Mouse (Mus musculus) forebrain, embryonic 10.5 days (tissue): ENCODE data around the gene Alg1. TPM values are rescaled to one million over a fixed set of nuclear protein-coding genes. Genes with fewer than 3 reads are reported as not detected.
"Not testable (repeated sequence)": the region's sequence is repeated elsewhere in the genome, so short reads cannot be mapped to it uniquely, and the experiment has no call there.

Experiments used
- DNase-seq: peaks from one replicate; pipeline ENCODE4 v3.0.0-alpha.2; 2017; ENCODE audit warnings: low spot score; ENCODE audit errors: extremely low spot score
- H3K27ac ChIP-seq: fragments of 300-500 bp; sonication (generic); 2 replicates; pipeline ENCODE4 v1.5.1; 2016; ENCODE audit warnings: mild to moderate bottlenecking
- H3K27me3 ChIP-seq: fragments of 300-500 bp; sonication (generic); 2 replicates; pipeline ENCODE4 v1.6.1; 2016; ENCODE audit warnings: mild to moderate bottlenecking; ENCODE audit not compliant: poor library complexity, severe bottlenecking
- H3K36me3 ChIP-seq: fragments of 300-500 bp; sonication (generic); replicated peaks from 2 replicates; pipeline ENCODE4 v1.6.1; 2016; ENCODE audit warnings: mild to moderate bottlenecking, moderate library complexity
- H3K4me1 ChIP-seq: fragments of 300-500 bp; sonication (generic); 2 replicates; pipeline ENCODE4 v1.6.1; 2016
- H3K4me3 ChIP-seq: fragments of 300-500 bp; sonication (generic); 2 replicates; pipeline ENCODE4 v1.5.1; 2016; ENCODE audit warnings: mild to moderate bottlenecking, moderate library complexity
- H3K9me3 ChIP-seq: fragments of 300-500 bp; sonication (generic); 2 replicates; pipeline ENCODE4 v1.6.1; 2016; ENCODE audit warnings: mild to moderate bottlenecking, moderate library complexity
- WGBS: fragments of 180-500 bp; shearing (Covaris S2); methylation state at CpG from one replicate; pipeline ENCODE4 v1.1.7; 2016; 5-methylcytosine and 5-hydroxymethylcytosine counted together
- polyA plus RNA-seq: library from polyadenylated mRNA; unstranded; fragments of >200 nt; fragmentation: Nextera tagmentation; extraction: Ambion mirVana; gene quantifications from 2 replicates; pipeline ENCODE4 v1.2.1, GENCODE M21; 2016

Gene Alg1
- polyA plus RNA-seq, 1 experiment from 2014 or later: 24.7 TPM

DNA sequence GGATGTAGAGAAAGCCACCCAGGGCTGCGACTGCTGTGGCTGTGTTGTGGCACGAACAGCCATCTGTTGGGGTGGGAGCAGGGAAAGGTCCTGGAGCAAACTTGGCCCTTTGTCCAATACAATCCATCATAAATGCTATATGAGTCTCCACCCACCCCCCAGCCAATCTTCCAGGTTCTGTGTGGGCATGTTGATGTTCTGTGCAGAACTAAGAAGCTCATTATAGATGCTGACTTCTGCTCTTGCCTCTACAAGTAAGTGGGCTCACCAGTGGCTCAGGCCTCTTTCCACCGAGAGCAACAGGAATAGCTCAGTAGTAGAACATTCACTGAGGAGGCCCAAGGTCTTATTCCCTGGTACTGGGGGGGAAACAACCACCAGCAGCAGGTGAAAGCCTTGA is 21.3 kb upstream of the Alg1 start:
- no peak for DNase-seq
- Histone ChIP-seq H3K27ac (no peak overlapping the region), H3K4me3 (no peak overlapping the region), H3K4me1 (no peaks in the 10 kb centered on the region), H3K9me3 (no peaks in the 10 kb centered on the region), H3K36me3 (no peaks in the 10 kb centered on the region), H3K27me3 (no peaks in the 10 kb centered on the region)
- 83% methylated on average over 3 of the region's 3 CpGs for WGBS

DNA sequence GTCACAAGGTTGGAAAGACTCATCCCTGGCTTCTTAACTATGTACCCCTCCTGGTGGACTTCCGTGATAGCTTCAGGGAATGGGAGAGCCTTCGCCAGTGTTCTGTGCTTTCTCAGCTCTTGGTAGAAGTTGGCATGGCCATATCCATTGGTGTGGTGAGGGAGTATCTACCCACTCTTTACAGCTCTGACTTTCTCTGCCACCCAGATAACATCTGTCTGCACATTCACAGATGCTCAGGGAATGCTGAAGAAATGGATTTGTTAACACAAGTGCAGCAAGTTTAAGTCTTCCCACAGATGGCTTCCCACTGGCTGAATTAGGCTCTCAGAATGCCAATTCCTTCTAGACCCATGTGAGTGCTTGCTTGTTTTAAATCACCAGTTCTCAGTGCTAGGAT is 19.3 kb upstream of the Alg1 start:
- Histone ChIP-seq H3K4me3 (no peak overlapping the region), H3K27me3 (no peaks in the 10 kb centered on the region), H3K27ac (no peak overlapping the region), H3K9me3 (no peaks in the 10 kb centered on the region), H3K4me1 (no peaks in the 10 kb centered on the region), H3K36me3 (no peaks in the 10 kb centered on the region)
- DNase-seq: no peak
- 87% methylated on average over 2 of the region's 2 CpGs for WGBS

DNA sequence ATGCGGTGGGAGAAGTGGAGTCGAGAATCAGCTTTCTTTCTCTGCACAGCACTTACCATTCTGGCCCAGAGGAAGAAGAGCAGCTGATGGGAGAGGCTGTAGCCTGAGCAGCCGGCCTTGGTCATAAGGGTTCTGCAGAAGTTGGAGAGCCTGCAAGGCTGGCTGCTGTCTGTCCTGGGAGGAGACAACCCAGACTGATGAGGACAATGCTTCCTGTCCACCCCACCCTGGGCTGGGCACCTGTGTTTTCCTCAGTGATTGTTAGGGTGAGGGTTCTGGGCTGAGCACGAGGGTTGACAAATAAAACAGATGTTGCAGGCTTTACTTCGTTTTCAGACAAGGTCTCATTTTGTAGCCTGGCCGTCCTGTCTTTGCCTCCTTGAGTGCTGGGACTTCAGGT is 16.7 kb upstream of the Alg1 start:
- H3K9me3 ChIP-seq: no peaks in the 10 kb centered on the region
- no peak for DNase-seq
- H3K36me3 ChIP-seq: no peaks in the 10 kb centered on the region
- 81% methylated on average over 6 of the region's 6 CpGs for WGBS
- no peaks in the 10 kb centered on the region for H3K27me3 ChIP-seq
- H3K4me3 ChIP-seq: no peak overlapping the region
- H3K4me1 ChIP-seq: no peaks in the 10 kb centered on the region
- no peak overlapping the region for H3K27ac ChIP-seq

DNA sequence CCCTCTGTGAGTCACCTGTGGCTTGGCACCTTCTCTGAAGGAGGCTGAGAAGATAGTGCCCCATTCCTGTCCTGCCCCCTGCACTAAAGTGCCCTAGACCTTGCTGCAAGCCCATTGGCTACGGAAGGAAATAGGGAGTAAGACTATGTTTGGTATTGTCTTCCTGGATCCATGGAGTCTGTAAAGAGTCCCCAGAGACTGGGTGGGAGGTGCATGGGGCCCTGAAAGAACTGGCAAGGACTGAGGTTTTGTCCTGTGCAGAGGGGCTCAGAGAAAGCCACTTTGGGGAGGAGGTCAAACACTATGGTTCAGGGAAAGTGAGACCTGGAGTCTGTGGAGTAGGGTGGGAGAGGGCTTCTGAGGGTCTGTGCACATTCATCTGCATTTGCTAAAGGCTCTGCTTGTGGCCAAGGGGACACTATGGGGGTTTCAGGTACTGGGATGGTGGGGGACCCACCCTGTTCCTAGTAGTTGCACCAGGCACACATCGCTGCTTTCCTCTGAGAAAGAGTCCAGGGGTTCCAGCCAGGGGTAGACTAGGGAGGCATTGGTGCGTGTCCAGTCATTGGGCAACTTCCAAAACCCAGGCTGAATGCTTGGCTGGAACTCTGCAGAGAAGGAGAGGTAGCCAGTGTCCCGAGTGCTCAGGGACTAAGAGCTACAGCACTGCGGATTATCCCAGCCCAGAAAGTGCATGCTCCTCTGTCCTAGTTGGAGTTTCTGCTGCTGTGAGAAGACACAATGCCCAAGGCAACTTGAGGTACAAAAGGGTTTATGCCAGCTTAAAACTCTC is 15.9 kb upstream of the Alg1 start:
- no peak overlapping the region for H3K4me3 ChIP-seq
- H3K36me3 ChIP-seq: no peaks in the 10 kb centered on the region
- no peak for DNase-seq
- WGBS: 63% methylated on average over 5 of the region's 5 CpGs
- no peaks in the 10 kb centered on the region for H3K4me1 ChIP-seq
- no peaks in the 10 kb centered on the region for H3K9me3 ChIP-seq
- H3K27me3 ChIP-seq: no peaks in the 10 kb centered on the region
- no peak overlapping the region for H3K27ac ChIP-seq

DNA sequence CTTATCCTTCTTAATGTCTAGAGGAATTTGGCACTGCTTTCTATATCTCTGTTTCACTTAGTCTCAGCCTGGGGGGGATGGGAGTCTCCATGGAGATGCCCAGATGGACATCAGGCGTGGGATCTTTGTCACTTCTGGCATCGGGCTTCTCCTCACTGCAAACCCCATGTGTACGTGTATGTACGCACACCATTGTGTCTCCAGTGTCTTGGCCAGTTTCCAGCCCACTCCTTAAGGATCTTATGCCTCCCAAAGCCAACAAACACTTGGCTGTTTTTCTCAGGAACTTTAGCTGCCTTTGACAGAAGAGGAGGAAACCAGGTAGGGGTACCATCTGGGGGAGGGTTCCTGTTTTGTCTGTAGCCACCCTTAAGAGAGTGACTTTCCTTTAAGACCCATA is 12.0 kb upstream of the Alg1 start:
- Histone ChIP-seq H3K36me3 (no peaks in the 10 kb centered on the region), H3K27ac (no peak overlapping the region), H3K4me1 (no peaks in the 10 kb centered on the region), H3K9me3 (no peaks in the 10 kb centered on the region), H3K4me3 (no peak overlapping the region), H3K27me3 (no peaks in the 10 kb centered on the region)
- 85% methylated on average over 4 of the region's 4 CpGs for WGBS
- DNase-seq: no peak

DNA sequence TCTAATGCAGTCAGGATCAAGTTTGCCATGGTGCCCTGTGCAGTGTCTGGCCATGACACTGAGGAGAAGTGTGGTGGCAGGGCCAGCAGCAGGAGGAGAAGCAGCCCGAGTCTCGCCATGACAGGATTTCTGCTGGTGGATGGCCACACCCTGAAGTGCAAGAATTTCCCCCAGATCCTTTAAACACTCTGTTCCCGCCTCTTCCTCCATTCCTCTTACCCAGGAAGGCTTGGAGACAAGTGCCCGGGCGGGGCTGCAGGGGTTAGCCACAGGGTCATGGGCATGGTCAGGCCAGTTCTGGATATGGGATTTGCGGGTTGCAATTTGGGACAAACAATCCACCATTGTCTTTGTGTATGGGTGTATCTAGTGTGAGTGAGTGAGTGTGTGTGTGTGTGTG is 11.3 kb upstream of the Alg1 start, which contains the start of gene AU021092:
TSS of gene AU021092 (minus strand) at position 160 of the 400 bp plus-strand sequence.
- no peaks in the 10 kb centered on the region for H3K36me3 ChIP-seq
- no peaks in the 10 kb centered on the region for H3K9me3 ChIP-seq
- WGBS: 80% methylated on average over 6 of the region's 6 CpGs
- no peaks in the 10 kb centered on the region for H3K4me1 ChIP-seq
- no peak within 1 kb of the TSS for H3K27ac ChIP-seq
- no peak for DNase-seq
- no peaks in the 10 kb centered on the region for H3K27me3 ChIP-seq
- H3K4me3 ChIP-seq: no peak within 1 kb of the TSS

DNA sequence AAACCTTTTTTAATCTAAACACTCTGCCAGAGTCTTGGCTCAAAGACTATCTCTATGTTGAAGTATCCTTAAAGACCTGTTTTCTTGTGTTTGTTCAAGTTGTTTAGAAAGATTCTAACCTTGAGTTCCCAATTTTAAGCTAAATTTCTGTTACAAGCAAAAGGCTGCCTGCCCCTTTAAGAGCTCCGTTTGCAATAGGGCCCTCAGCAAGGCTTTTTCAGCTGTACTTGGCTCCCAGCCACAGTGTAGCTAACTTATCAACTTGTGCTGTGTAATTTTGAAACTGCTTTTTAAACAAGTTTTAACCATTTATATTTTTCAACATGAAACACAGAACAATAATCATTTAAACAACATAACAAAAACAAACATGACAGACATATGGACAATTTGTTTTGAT is 6.9 kb upstream of the Alg1 start:
- not testable (repeated sequence) for H3K36me3 ChIP-seq, H3K27me3 ChIP-seq, H3K4me1 ChIP-seq, H3K9me3 ChIP-seq, DNase-seq, H3K27ac ChIP-seq, H3K4me3 ChIP-seq
- 28% methylated on average over 1 of the region's 1 CpGs for WGBS

DNA sequence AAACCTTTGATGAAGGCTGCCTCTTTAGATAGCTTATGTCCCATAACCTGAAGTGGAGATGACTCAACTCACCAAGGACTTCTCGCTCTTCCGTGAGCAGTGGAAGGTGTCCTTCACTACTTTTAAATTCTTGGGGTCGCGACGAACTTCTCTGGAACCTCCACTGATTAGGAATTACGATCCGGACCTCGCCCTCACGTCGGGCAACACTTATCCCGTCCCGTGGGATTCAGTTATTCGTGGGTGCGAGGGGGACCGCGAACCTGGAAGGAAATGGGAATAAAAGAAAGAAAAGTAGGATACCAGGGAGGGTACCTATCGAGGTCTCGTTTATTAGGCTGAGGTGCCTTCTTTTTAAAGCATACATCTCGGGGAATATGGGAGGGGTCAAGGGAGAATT is 5.9 kb upstream of the Alg1 start:
- H3K4me3 ChIP-seq, H3K4me1 ChIP-seq, DNase-seq, H3K27me3 ChIP-seq, H3K27ac ChIP-seq, H3K9me3 ChIP-seq, H3K36me3 ChIP-seq: not testable (repeated sequence)
- WGBS: 85% methylated on average over 19 of the region's 19 CpGs

DNA sequence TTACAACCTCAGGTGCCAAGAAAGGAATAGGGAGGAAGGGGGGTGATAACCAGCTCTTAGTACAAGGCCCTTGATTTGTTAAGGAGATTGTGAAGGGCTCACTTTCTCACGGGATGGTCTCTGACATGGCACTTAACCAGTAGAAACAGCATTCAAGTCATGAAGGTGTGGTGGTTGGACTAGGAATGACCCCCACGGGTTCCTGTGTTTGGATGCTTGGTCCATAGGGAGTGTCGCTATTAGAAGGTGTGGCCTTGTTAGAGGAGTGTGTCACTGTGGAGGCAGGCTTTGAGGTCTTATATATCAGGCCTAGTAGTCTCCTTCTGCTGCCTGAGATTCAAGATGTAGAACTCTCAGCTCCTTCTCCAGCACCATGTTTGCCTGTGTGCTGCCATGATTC is 5.3 kb upstream of the Alg1 start:
- not testable (repeated sequence) for H3K4me3 ChIP-seq, DNase-seq, H3K27ac ChIP-seq, H3K4me1 ChIP-seq, H3K36me3 ChIP-seq, H3K27me3 ChIP-seq, H3K9me3 ChIP-seq
- 80% methylated on average over 3 of the region's 3 CpGs for WGBS

DNA sequence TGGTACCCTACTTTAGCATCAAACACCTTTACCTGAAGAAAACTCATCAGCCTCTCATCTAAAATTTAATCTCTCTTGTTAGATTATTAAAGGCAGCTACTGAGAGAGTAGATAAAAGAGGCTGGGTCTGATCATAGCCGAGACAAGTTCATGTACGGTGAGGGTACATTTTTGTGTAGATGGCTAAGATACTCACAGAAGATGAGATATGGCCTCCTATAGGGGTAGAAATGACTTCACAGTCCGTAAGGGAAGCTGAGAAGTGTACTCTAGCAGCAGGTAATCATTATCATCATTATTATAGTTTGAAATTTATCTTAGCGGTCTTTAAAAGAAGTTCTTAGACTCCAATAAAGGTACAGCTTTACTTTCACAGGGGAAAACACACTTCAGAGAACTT is 439 bp upstream of the Alg1 start:
- WGBS: 71% methylated on average over 4 of the region's 4 CpGs
- DNase-seq: no peak
- peak overlapping the region; percentile 84 for H3K27ac ChIP-seq
- H3K4me1 ChIP-seq: peaks cover 16% of the 10 kb centered on the region
- peak overlapping the region; percentile 91 for H3K4me3 ChIP-seq
- no peaks in the 10 kb centered on the region for H3K9me3 ChIP-seq
- H3K27me3 ChIP-seq: no peaks in the 10 kb centered on the region
- peaks cover 6% of the 10 kb centered on the region for H3K36me3 ChIP-seq

DNA sequence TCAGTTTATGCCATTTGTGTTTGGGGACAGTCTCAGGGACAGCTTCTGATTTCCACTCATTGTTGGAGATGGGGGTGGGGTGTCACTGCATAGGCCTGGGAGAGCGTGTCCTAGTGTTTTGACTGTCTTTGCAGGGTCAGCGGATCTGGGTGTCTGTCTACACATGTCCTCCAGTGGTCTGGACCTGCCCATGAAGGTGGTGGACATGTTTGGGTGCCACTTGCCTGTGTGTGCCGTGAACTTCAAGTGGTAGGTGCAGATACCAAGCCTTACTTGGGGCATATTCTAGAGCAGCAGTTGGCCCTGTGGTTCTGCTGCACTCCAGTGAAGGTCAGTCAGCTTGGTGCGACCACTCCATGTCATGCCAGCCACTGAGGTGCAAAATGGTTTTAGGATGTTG is 8.9 kb downstream of the Alg1 start:
- no peaks in the 10 kb centered on the region for H3K4me1 ChIP-seq
- H3K4me3 ChIP-seq: no peak overlapping the region
- 90% methylated on average over 4 of the region's 4 CpGs for WGBS
- no peak for DNase-seq
- no peaks in the 10 kb centered on the region for H3K9me3 ChIP-seq
- H3K27ac ChIP-seq: no peak overlapping the region
- peaks cover 80% of the 10 kb centered on the region for H3K36me3 ChIP-seq
- no peaks in the 10 kb centered on the region for H3K27me3 ChIP-seq

DNA sequence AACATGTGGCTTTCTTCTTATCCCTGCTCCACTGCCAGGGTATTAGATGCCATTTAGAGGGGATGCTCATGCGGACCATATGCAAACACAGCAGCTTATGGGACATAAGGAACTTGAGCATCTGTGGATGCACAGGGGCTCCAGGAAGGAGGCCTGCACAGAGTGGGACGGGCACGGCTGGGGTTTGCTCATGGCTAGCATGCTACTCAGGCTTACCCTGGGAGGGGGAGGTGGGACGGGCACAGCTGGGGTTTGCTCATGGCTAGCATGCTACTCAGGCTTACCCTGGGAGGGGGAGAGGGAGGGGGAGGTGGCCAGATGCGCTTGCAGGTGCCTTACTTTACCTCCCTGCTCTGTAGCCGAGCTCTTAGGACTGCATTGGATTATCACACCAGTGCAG is 9.5 kb downstream of the Alg1 start:
- H3K4me1 ChIP-seq: no peaks in the 10 kb centered on the region
- H3K4me3 ChIP-seq: no peak overlapping the region
- no peaks in the 10 kb centered on the region for H3K27me3 ChIP-seq
- no peaks in the 10 kb centered on the region for H3K9me3 ChIP-seq
- WGBS: 89% methylated on average over 6 of the region's 6 CpGs
- no peak overlapping the region for H3K27ac ChIP-seq
- no peak for DNase-seq
- peaks cover 85% of the 10 kb centered on the region for H3K36me3 ChIP-seq

DNA sequence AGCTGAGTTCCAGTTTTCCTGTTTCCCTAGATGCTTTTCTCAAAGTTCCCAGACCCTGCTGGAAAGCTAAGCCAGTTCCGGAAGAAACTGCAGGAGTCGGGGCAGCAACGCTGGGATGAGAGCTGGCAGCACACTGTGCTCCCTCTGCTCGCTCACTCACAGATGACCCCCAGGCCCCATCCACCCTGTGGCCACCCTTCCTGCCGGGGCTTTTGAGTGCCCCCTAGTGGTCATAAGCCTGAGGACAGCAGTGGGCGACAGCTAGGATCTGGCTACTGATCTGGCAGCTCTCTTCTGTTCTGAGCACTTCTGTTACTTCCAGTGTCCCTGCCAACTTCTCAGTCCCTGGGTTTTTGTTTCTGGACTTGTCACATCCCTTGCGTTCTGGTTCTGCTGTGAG is 11.0 kb downstream of the Alg1 start:
- Histone ChIP-seq H3K36me3 (peaks cover 94% of the 10 kb centered on the region), H3K9me3 (no peaks in the 10 kb centered on the region), H3K4me1 (no peaks in the 10 kb centered on the region), H3K27me3 (no peaks in the 10 kb centered on the region), H3K4me3 (no peak overlapping the region), H3K27ac (no peak overlapping the region)
- DNase-seq: peak; percentile 58
- 36% methylated on average over 7 of the region's 7 CpGs for WGBS

DNA sequence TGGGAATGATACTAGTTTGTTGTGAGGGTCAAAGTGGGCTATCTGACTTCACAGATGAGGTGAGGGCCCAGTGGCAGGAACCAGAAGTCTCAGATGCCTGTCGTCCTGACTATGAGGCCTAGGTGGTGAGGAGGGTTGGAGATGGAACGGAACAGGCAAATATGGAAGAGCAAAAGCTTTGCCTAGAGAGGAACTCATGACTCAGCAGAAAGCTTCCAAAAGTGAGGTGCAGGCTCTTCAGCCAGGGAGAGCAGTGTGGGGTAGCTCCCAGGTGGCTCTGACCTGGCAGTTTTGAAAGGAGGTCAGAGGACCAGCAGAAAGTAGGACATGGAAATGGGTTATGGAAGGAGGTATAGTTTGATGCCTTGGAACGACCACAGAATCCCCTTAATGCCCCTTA is 17.5 kb downstream of the Alg1 start:
- Histone ChIP-seq H3K4me1 (peaks cover 18% of the 10 kb centered on the region), H3K27ac (no peak overlapping the region), H3K4me3 (no peak overlapping the region), H3K9me3 (no peaks in the 10 kb centered on the region), H3K27me3 (no peaks in the 10 kb centered on the region), H3K36me3 (peaks cover 58% of the 10 kb centered on the region)
- 87% methylated on average over 3 of the region's 3 CpGs for WGBS
- DNase-seq: no peak
